Mouse (Mus musculus): ENCODE data around the gene Syt12. TPM values are rescaled to one million over a fixed set of nuclear protein-coding genes. Genes with fewer than 3 reads are reported as not detected.

Gene Syt12
- 0.17 TPM for polyA plus RNA-seq (2017; shearing (Covaris generic))

DNA sequence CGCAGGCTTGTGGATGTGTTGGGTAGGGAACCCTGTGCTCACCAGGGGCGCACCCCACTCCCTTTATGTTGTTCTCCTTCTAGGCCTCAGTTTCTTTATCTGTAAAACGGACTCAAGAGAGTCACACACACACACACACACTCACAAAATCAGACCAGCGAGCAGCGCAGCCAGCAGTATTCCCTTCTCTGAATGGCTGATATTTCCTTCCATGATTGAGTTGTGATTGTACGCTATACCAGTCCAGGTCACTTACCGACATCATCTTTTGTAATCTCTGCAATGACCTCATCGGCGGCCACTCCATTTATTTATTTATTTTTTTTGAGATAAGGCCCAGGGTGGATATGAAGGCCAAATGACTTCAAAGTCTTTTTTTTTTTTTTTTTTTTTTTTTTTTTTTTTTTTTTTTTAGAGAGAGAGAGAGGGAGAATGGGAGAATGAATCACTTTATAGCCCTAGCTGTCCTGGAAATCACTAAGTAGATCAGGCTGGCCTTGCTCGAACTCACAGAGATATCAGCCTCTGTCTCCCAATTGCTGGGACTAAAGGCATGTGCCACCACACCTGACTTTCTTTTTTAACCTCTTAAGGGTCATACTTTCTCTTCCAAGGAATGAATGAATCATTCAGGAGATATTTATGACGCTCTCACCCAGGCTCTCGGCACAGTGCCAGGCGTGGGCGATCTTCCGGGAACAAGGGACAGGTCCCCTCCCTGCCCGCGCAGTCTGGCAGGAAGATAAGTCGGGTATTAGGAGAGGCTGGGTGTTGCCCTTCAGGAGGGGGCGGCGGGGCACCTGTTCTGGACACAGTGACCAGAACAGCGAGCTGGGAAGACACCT, at the start of gene Syt12:
Gene Syt12 (minus strand): TSS at position 103 of the 845 bp plus-strand sequence.

GRCm38 (mm10) chr19:4509986-4510963, 33.0 kb upstream of the Syt12 start, which contains the start of gene Pcx:
Gene Pcx (plus strand): TSS chr19:4510472.

GRCm38 (mm10) chr19:4498062-4498933, 21.1 kb upstream of the Syt12 start, which contains the start of gene 2010003K11Rik:
Gene 2010003K11Rik (minus strand): TSS chr19:4498583.

GRCm38 (mm10) chr19:4439161-4439801, 38.0 kb downstream of the Syt12 start, which contains the start of gene Rhod:
Gene Rhod (minus strand): TSS chr19:4439432.

GRCm38 (mm10) chr19:4397798-4398629, 79.2 kb downstream of the Syt12 start, which contains the start of gene Kdm2a:
Gene Kdm2a (minus strand): TSS chr19:4398285.

Other genes starting within 250 kb of the Syt12 start
- gene Pold4, start 245.5 kb downstream of the Syt12 start, polyA plus RNA-seq (2017; shearing (Covaris generic)), result 94.9 TPM
- 0.78 TPM for gene Ssh3, start 208.3 kb downstream of the Syt12 start, polyA plus RNA-seq (2017; shearing (Covaris generic))
- gene Ankrd13d, start 194.3 kb downstream of the Syt12 start, polyA plus RNA-seq (2017; shearing (Covaris generic)), result 9.1 TPM
- gene Grk2, start 171.2 kb downstream of the Syt12 start, polyA plus RNA-seq (2017; shearing (Covaris generic)), result 274 TPM
- gene Kdm2a, start 79.2 kb downstream of the Syt12 start, polyA plus RNA-seq (2017; shearing (Covaris generic)), result 89.8 TPM
- 2.5 TPM for gene Rhod, start 38.0 kb downstream of the Syt12 start, polyA plus RNA-seq (2017; shearing (Covaris generic))
- gene 2010003K11Rik, start 21.1 kb upstream of the Syt12 start, polyA plus RNA-seq (2017; shearing (Covaris generic)), result not detected
- gene Pcx, start 33.0 kb upstream of the Syt12 start, polyA plus RNA-seq (2017; shearing (Covaris generic)), result 3.6 TPM
- not detected for gene Lrfn4, start 138.2 kb upstream of the Syt12 start, polyA plus RNA-seq (2017; shearing (Covaris generic))
- 105 TPM for gene Rce1, start 148.2 kb upstream of the Syt12 start, polyA plus RNA-seq (2017; shearing (Covaris generic))
- not detected for gene Gm960, start 221.2 kb upstream of the Syt12 start, polyA plus RNA-seq (2017; shearing (Covaris generic))
- 0.21 TPM for gene Sptbn2, start 233.7 kb upstream of the Syt12 start, polyA plus RNA-seq (2017; shearing (Covaris generic))

All from naive thymus-derived CD4-positive, alpha-beta T cell, adult 5 months (primary cell).